Mouse (Mus musculus) fat pad, adult 2 months (tissue): ENCODE data around the gene 6030445D17Rik.
A peak's percentile ranks its signal among the peaks of the same experiment; 100 is the strongest.

Experiments
- DNase-seq: peaks from one replicate; pipeline ENCODE4 v3.0.0-alpha.2; 2011; ENCODE audit warnings: low read depth, low spot score; ENCODE audit errors: extremely low read depth

Gene 6030445D17Rik

DNA sequence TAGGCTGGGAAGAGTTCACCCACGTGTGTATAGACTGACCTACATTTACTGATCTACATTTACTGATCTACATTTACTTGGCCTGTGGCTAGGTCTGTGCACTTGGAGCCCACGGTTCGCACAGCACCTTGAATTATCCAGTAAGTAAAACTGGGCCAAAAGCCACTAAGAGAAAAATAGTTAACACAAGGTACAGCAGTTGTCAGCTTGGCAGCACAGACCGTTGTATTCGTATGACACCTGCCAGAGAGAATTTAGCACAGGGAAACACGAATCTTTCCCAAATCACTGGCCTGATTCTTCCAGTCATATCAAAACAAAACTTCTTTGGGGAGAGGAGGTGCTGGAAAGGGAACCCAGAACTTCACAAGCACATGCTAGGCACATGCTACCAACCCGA, 3.8 kb upstream of the 6030445D17Rik start:
- DNase-seq: no peak

DNA sequence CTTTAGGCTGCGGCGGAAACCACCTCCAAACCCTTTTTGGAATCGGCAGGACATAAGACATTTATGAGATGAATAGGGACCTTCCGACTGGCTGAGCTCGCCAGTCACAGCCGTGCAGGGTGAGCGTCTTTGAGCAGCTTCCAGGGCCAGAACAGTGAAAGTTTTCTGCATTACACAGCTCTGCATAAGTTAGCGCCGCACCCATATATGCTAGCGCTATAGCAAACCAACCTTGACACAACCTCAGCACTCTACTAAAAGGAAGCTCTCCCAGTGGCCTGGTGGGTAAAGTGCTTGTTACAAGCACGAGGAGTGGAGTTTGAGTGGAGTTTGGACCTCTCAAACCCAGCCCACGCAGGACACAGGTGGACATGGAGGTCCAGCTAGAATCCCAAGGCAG, 2.8 kb upstream of the 6030445D17Rik start:
- DNase-seq: no peak

DNA sequence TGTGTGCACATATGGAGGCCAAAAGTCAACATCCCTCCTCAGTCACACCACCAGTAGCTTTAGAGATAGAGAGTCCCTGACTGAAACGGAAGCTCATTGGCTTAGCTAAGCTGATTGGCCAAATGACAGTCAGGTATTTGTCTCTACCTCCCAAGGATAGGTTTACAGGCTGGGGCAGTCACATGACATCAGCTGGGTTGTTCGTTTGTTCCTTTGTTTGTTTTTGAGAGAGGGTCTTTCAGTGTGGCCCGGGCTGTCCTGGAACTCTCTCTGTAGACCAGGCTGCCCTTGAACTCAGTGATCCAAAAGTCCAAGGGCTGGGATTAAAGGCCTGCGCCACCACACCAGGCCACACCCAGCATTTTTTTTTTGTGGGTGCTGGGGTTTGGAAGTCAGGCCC, 844 bp upstream of the 6030445D17Rik start:
- DNase-seq: no peak

DNA sequence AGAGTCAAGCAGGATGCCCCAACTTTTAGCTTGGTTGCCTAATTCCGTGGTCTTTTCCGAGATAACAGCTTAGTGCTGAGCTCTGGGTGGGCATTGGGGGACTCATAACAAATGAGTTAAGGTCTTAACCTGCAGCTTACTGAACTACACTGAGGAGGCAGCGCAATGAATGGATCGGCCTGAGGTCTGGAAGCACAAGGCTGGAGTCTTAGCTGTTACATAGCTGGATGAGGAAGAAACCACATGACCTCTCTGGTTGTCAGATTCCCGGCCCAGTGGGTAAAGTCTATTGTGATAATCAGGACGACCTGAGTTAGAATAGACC, 327 bp upstream of the 6030445D17Rik start:
- DNase-seq: no peak

DNA sequence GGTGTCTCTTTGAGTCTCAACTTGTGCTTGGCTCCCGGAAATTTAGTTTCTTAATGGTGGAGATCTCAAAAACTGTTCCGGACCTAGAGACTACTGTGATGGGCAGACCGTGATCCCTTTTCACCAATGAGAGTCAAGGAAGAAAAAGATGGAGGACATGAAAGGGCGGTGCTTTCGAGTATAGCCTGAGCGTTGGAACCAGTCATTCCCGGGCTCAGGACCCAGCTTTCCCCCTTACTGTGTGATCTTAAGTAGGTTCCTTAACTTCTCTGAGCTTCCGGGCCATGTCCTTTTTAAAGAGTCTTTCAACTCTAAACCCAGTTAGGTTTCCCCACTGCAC, 759 bp downstream of the 6030445D17Rik start:
- no peak for DNase-seq

DNA sequence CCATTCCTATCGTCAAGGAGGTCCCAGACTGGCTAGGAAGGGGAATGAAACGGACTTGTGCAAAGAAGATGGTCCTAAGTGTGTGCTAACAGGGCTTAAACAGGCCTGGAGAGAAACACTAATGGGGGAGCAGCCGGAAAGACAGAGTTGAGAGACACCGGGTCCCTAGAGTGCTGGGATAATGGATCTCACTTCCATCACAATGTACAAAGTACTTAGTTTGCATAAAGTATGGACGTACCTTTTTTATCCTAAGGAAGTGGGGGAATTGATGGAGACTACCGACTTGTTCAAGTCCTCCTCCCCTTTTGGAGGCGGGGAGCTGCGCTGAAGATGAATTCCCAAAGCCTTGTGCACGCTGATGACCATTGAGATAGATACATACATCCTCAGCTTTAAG, 1.4 kb downstream of the 6030445D17Rik start:
- DNase-seq: no peak

DNA sequence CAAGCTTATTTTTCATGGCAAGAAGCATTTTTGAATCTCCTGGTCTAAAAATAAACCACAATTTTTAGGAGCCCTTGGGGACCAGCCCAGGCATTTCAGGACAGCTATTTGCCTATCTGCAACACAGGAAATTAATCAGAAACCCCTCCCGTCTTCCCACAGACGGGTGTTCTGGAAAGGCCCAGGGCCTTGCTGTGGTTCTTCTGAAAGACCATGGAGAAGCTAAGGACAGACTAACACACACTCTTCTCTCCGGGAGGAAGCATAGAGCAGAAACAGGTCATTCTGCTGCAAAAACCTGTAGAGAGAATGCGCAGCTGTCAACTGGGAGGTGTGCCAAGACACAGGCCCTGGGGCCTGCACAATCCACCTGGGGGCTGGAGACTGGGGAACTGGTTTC, 4.2 kb downstream of the 6030445D17Rik start:
- DNase-seq: no peak

DNA sequence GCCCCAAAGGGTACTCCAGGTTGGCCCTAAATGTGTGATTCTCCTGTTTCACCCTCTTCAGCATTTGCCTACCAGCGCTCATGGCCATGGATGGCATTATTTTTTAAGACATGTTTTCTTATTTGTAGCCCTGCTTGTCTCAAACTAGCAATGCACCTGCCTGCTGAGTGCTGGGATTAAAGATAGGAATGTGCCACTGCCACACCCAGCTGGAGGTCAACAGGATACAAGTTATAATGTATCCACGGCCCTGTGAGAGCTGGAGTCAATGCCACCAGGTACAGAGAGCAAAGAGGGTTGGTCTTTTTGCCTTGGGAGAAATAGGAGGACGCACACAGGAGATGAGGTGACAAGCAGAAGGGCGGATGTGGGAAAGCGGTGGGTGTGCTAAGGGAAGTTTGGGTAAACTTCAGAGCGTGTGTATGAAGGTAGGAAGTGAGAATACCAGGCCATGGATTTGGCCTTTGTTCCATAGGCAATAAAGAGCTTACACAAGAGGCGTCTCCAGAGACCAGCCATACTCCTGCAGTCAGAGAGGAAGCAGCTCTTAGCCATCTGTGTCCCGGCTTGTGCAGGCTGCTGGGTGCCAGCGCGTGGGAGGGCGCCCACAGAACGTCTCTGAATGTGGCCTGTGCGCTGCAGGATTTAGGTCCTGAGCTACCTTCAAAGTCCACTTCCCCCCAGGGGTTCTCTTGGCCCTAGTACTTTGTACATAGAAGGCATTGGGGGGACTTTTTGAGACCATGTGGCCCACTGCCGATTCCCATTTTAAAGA, 6.7 kb downstream of the 6030445D17Rik start:
- DNase-seq: peak; percentile 82

DNA sequence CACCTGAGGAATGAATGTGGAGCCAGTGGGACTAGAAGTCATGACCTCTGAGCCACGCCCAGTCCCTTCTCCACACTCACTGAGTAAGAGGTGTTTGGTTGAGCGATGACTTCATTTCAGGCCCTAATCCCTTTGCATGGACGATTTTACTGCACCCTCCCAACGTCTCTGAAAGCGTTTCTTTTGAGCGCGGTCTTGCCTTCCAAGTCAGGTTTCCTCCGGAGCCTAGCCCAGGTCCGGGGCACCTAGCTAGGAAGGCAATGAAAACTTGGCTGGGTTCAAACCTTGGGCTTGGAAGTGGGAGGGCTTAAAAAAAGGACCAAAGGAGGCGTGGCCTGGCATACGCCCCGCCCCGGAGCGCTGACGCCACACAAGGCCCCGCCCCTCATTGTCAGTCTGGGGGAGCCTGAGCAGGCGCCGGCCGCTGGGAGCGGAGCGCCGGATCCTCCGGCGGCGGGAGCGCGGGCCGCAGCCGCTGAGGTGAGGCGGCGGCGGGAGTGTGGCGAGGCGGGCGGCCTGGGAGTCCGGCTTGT, 7.4 kb downstream of the 6030445D17Rik start, which contains the start of gene Luzp1:
Luzp1 (plus strand) TSS at position 391 of the 533 bp plus-strand sequence.
- peak; percentile 49 for DNase-seq

DNA sequence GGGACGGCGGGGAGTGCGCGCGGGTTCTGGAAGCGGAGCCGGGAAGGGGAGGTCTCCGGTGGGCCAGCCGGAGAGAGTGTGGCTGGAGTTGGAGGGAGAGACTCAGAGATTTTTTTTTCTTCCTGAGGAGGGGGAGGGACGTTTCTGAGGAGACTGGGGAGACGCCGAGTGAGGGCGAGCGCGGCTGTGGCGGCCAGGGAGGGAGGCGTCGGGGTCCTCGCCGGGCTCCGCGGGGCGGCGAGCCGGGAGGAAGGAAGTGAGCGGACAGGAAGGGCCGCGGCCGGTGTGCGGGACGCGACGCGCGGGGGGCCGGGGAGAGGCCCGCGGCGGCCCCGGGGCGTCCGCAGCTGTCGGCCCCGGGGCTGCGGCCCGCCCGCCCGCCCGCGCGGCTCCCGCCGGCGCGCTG, 7.9 kb downstream of the 6030445D17Rik start:
- no peak for DNase-seq

DNA sequence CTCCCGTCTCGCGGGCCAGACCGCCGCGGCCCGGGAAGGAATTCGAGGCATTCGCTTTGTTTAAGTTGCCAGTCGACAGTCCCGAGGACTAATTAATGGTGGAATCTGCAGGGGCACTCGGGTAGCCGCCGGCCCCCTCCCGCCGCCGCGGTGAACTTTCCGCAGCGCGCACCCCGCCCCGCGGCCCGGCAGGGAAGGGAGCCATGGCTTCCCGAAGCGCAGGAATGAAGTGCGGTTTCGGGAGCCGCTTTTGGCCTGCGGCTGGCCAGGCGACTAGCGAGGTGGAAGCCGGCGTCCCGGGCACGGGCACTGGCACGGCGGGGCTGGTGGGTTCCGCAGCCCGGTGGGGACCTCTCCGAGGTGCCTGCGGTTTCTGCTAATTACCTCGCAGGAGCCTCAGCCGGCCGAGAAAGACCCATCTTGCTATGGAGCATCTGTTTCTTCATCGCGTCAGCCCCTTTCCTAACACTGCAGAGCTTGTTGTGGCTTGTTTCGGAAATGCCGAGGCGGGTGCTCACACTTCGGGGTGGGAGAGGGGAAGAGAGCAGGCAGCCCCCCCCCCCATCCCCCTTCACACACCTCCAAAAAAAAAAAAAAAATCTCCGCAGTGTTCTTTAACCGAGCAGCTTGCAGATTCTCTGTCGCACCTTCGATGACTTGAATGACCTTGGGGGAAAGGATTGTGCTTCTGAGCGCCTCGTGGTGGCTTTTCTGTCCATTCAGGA, 8.5 kb downstream of the 6030445D17Rik start:
- no peak for DNase-seq

DNA sequence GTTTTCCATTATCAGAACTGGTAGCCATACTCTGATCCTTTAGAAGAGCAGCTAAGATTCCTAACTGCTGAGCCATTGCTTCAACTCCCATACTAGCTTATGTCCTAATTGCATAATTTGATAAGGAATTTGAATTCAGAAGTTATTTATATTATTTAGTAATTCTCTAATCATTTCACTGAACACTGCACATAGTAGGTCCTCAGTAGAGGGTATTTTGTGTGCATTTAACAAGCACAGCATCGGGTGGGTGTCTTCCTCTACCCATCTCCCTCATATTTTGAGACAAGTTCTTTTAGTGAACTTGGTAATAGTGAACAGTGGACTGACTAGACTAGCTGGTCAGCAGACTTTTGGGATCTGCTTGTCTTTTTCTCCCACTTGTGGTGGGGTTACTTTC, 14.6 kb downstream of the 6030445D17Rik start:
- no peak for DNase-seq

DNA sequence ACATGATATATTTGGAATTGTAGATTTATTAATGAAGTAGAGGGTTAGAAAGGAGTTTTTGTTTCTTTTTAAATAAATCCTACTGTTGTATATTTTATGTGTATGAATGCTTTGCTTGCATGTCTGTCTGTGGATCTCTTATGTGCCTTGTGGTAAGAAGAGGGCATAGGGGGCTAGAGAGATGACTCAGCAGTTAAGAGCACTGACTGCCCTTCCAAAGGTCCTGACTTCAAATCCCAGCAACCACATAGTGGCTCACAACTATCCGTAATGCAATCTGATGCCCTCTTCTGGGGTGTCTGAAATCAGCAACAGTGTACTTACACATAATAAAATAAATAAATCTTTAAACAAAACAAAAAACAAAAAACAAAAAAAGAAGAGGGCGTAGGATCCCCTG, 24.5 kb downstream of the 6030445D17Rik start:
- no peak for DNase-seq

DNA sequence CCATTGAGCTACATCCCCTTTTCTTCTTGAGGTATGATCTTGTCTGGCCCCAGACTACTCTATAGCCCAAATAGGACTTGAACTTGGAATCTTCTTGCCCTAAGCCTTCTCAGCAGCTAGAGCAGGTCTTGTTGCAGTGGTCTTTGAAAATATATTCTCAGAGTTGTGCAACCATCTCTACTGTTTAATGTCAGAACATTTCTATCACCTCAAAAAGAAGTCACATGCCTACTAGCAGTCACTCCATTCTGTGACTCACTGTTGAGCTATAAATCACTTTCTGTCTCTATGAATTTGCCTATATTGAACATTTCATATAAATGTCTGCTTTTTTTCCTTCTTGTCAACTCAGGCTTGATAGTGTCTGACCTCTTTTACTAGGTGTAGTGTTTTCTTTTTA, 33.9 kb downstream of the 6030445D17Rik start:
- no peak for DNase-seq

DNA sequence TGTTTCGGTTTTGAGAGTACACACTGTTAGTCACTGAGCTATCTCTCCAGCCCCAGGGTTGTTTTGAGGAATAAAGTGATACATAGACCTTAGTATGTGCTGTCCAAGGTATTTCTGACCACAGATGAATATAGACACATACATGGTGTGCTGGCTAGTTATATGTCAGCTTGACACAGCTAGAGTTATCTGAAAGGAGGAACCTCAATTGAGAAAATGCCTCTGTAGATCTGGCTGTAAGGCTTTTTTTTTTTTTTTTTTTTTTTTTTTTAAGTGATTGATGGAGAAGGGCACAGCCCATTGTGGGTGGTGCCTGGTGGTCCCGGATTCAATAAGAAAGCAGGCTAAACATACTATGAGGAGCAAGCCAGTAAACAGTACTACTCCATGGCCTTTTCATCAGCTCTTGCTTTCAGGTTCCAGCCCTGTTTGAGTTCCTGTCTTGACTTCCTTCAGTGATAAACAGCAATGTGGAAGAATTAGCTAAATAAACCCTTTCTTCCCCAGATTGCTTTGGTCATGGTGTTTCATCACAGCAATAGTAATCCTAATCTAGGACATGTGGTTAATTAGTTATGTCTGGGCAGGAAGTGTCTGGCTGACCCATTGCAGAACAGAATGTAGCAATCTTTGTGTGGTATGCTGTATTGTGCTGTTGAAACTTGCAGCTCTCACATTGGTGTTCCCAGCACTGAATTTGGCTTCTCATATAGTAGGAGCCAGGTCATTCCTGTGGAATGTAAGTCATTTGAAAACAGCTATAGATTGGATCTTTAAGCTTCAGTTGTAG, 43.6 kb downstream of the 6030445D17Rik start:
- DNase-seq: peak; percentile 77

DNA sequence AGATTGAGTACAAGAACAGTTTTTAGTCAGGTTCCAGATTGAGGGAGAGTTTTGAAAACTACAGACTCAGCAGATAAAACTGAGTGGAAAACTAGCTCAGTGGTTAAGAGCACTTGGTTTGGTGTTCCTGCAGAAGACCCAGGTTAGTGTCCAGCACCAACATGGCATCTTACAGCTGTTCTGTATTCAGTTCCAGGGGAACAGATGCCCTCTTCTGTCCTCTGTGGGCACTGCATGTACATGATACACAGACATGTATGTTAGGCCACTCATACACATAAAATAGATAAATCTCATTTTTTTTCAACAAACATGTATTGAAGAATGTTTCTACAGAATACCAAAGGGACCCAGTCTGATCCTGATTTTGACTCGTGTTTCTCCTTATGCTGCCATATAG, 47.8 kb downstream of the 6030445D17Rik start:
- DNase-seq: no peak

DNA sequence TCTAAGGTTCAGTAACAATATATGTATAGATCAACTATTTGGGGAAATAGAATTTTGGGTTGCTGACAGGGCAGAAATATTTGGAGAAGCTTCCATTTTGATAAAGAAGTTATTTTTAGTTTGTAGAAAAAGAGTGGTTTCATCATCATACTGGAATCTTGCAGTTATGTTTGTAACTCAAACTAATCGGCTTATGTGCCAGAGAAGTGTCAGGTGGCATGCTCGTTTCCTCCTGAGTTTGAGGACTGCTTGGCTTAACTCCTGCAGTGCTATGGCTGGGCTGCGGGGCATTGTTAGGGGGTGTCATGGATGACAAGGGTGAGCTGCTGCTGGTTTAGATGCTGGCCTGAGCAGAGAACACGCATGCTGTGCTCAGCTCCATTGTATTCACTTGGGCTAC, 49.7 kb downstream of the 6030445D17Rik start:
- DNase-seq: no peak

DNA sequence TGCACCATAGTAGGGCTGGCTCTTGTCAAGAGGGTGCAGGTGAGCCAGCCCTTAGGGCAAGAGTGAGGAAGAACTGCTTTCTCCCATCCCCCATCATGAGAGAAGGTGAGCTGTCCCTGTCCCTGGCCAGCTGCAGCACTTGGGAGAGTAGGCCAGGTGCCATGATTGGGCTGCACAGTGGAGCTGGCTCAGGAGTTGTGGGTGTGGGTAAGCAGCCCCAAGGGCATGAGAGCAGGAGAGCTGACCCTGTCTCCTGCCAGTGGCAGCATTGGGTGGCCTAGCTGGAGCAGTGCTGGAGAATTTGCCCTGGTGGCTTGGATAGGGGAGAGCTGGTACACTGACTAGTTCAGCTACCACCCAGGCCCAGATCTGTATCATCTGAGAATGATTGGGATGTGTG, 50.9 kb downstream of the 6030445D17Rik start:
- DNase-seq: no peak
